Mouse (Mus musculus) forelimb bud, embryonic 11.5 days (tissue): ENCODE measurements around the gene 4932414N04Rik.
"Not testable (repeated sequence)": the region's sequence is repeated elsewhere in the genome, so short reads cannot be mapped to it uniquely, and the experiment has no call there.

Experiments
- DNase-seq: peaks from one replicate; pipeline ENCODE4 v3.0.0-alpha.2; 2012; ENCODE audit warnings: low read depth, low spot score

The 4932414N04Rik gene

DNA sequence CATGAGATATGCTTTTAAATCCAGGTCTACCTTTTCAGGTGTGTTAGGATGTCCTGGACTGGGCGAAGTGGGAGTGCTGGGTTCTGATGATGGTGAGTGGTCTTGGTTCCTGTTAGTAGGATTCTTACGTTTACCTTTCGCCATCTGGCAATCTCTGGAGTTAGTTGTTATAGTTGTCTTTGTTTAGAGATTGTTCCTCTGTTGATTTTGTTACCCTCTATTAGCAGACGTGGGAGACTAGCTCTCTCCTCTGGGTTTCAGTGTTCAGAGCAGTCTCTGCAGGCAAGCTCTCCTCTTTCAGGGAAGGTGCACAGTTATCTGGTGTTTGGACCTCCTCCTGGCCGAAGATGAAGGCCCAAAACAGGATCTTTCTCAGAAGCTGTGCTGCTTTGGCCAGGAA, at the start of gene 4932414N04Rik:
TSS of gene 4932414N04Rik (plus strand) at position 301 of the 400 bp plus-strand sequence.
- not testable (repeated sequence) for DNase-seq

DNA sequence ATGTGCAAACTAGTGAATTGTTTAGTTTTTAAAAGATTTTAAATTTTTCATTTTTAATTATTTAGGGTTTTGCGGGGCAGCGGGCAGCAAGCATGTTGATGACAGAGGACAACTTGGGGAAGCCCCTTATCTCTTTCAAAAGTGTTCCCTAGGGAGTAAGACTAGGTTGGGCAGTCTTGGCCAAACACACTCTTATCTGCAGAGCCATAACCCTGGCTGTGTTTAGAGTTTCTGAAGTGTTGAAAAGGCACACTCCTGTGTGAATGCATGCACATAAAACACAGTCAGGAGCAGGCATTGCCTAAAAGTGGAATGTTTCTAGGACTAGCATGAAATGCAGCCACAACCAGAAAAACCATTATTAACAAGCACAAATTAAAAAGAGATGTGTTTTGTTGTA, 75.9 kb downstream of the 4932414N04Rik start:
- no peak for DNase-seq

DNA sequence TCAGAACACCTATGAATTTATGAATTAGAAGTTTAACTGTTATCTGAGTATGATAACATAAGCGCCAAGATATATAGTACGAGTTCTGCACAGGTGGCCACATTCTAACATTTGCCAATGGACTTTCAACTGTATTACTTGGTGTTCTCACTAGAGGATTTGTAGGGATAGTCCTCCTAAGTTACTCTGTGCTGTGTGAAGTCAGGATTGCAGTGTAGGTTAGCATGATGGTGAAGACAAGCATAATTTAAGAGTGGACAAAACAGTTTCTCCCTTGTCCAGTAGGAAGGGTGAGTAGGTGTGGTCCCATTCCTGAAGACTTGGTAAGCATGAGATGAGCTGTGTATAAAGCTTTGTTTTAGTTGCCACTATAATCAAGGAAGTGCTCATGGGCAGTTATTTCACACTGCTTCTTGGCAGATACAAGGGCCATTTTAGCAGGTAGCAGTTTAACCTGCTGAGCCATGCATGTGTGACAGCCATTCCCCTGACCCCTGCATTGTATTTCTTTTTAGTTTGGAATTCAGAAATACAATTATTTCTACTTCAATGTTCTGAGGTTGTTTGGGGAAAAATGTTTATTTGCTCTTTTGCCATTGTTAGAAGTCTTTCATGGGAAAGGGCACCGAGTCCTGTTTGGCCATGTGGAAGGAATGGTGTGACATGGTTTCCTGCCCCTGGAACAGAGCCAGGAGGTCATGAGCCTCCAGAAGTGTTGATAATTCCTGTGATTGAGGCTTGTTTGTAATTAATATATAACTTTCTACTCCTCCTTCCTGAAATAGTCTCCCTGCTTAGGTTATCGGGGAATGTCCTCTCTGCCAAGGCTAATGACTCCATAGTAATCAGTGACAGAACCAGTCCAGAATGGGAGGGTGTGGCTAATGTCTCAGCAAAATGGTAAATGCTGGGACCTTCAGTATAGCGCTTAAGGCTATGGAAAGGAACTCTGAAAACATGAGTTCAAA, 83.8 kb downstream of the 4932414N04Rik start:
- no peak for DNase-seq

DNA sequence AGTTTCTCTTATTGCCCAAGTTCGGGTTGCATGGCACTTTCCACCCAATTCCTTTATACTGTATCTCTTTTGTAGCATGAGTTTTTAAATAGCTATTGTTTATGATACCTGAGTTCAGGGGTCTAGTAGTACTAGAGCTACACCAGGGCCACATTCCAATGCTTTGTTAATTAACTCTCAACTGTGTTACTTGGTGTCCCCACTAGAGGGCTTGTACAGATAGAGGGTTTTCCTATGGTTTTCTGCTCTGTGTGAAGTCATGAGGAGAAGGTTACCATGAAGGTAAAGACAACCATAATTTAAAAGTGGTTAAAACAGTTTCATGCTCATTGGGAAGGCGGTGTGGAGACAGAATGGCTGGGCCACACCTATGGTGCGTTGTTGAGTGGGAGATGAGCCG, 88.3 kb downstream of the 4932414N04Rik start:
- peak; percentile 26 for DNase-seq

DNA sequence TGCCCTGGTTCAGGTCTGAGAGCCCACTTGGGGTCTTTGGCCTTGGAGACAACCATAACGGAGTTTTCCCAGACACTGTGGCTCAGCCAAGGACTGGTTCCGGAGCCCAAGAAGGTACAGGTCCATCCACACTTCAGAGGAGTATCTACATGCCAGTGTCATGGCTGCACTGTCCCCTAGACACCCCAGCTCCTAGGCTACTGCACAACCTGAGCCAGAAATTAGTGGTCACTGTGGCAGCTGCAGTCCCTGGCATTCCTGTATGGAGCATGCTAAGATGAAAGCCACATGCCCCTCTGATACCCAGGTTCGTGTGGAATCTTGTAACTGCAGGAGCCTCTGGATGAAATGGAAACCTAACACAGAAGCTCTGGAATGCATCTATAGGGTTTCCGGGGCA, 99.9 kb downstream of the 4932414N04Rik start:
- no peak for DNase-seq

DNA sequence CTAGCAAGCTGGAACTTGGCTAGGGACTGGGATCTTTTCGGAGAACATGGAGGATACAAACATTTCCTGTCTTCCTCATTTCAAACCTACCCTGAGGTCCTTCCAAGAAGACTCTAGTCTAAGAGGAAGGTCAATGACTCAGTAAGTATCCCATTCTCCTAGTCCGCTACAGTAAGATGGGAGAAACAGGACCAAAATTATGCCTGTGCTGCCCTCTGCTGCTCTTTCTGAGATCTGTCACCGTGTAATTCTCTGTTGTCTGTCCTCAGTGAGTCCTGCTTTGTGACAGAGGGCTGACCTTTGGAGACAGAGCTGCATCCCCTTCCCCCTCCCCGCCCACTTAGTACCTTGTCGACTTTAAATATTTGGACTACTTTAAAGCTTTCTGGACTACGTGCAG, 100.5 kb downstream of the 4932414N04Rik start:
- DNase-seq, result peak; percentile 30

DNA sequence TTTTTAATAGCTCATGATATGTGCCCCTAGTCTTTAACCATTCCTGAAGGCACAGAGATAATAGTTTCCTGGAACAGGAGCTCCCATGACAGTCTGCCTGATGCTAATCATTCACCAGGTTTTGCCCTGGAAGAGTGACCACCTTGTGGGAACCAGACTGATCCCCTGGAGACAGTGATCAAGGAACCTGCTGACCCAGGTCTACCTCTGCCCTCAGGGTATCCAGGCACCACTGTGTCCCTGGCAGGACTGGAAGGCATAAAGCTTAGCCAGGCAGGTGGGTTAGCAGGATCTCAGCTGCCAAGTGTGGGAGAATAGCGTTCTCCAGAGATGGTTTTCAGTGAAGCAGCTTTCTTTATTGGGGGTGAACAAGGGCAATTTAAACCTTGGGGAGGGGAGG, 109.1 kb downstream of the 4932414N04Rik start:
- DNase-seq, result no peak

DNA sequence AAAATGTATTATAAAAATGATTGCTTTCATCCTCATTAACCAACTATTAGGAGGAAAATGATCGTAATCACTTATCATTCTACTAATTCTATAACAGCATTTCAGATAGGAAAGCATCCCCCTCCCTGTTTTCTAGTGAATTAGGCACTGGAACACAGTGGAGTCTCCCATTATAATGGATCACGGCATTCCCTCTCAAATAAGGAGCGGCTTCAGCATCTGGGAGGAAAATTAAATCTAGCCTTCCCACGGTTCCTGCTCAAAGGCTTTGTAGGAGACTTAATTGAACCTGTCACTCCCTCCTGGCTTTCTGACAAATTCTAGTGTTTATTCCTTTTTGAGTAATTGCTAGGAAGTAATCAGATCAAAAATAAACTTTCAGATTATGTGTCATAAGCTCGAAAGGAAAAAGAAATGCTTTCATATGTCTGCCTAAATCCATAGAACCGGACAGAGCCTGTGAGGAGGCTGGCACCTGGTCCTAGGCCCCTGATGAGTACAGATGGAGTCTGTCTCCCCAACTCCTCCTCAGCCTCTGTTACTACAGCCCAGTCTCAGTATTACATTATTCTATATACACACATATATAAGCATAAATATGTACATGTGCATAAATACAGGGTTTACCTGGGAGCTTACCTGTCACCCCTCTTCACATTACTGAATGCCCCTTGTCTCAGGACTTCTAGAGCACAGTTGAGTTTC, 111.1 kb downstream of the 4932414N04Rik start:
- DNase-seq, result no peak

DNA sequence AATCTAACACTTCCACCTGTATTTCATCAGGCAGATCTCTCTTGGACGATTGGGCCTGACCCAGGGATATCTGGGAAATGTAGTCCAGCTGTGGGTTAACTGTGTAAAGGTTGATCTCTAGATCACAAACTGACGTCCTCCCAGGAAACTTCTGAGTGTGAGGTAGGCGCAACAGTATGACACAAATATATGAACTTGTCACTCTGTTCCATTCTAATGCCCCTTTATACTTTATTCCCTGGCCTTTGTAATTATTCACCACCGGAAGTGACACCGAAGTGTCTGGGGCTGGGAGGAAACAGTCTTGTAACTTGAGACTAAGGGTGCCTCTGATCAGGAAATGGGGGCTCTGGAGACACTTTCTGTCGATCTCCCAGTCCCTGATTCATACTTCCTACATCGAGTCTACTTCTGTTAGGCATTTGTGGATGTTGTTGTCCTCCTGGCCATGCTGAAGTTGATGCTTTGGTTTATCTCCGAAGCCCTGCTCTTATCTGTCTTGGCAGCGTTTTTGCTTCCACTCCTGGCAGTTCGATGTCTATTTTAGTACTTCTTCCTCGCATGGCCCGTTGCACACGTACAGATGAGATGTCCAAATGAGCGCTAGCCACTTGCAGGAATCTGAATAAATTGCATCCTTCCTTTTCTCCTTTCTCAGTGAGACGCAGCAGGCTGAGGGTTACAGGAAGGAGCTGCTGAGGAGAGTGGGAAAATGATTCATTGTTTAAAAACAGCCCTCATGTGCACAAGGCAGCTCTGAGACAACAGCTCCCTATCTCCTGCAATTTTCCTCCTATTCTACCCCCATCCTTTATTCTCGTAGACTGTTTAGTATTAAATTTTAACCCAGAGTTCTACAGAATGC, 126.2 kb downstream of the 4932414N04Rik start:
- DNase-seq, result peak; percentile 8

DNA sequence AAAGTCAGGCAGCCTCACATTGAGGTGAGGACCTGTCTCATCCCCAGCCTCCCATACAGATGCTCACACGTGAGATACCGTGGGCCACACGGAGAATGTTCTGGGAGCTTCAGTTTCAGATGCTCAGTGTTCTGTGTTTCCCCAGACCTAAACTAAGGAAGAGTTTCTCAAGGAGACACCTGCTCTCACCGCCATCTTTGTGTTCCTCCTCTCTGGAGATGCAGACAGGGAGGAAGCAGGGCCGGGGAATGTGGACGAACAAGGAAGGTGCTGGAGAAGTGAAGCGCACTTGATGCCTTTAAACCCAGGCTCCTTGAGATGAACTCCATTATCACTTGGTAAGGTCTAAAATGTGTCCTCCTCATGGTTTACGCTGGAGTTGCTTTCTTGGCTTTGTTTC, 127.4 kb downstream of the 4932414N04Rik start:
- DNase-seq, result not testable (repeated sequence)

DNA sequence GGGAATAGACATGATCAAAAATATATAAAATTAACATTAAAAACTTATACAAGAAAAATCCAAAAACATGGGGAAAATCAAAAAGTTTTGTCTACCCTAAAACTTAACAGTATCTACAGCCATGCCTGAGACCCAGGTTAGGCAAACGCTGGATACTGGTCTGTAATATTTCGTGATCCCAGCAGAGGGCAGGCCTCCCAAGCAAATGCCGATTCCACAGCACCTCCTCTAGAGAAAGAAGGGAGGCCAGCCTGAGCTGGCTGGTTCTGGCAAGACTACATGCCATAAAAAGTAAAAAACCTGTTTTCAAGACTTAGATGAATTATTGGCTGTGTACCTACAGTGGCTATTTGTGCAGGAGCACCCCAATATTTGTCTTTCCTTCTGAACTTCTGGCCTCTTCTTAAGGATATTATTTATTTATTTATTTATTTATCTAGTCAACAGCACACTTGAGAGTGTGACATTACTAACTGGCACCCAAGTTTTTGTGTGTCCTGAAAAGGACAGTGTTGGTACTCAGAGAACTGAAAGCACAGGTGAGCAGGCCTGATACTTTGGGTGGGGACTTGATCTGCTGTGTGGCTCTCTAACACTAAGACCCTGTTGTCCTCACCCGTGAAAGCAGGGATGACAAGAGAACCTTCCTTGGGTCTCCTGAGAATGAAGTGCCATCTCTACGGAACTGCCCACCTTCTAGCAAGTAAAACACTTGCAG, 128.6 kb downstream of the 4932414N04Rik start:
- DNase-seq, result peak; percentile 80

DNA sequence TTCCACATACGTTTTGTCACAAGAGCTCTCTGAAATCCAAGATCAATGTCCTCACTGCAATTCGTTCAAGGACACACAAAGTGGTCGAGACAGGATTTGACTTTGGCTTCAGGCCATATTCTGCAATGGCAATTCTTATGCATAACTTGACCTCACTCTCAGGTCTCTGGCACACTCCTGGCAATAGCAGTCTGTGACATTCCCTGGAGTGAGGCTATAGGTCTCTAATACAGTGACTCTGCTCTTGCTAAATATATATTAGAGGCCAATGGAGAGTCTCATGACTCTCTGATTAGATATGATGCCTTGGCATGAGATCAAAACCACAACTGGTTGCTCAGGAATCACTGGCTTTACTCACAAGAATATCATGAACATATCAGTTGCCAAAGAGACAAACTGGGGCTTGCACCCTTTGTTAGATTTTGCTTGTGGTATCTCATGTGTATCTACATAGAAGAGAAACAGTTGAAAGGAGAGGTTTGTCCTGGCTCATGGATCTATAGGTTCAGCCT, 130.9 kb downstream of the 4932414N04Rik start:
- DNase-seq, result no peak

DNA sequence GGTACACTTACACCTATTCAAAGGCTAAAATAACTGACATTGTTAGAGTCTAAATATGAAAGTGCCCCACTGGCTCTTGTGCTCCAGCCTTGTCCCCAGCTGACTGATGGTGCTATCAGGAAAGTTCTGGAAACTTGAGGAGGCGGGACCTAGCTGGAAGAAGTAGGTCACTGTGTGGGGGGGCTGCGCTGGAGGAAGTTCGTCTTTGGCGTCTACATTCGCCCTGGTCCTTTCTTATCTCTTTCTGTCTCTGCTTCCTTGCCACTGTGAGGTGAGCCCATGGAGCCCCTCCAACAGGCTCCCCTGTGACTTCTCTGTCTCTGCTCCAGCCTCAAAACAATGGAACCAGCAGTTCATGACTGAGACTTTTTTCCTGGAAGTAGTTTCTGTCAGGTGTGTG, 136.0 kb downstream of the 4932414N04Rik start:
- DNase-seq, result no peak

DNA sequence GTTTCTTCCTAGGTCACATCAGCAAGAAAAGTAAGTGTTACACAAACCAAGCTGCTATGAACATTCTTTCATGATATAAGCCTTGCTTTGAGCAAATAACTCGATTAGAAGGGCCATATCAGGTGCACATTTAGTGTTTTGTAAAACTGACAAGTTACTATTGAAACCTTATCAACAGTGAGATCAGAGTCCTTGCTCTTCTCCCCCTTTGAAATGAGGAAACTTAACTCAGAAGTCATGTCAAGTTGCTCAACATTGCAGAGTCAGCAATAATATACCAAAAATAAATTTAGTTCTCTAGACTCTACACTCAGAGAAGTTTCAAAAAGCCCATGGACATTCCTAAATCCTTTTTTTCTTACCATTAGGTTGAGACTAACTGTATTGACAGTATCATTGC, 137.2 kb downstream of the 4932414N04Rik start:
- DNase-seq, result no peak

DNA sequence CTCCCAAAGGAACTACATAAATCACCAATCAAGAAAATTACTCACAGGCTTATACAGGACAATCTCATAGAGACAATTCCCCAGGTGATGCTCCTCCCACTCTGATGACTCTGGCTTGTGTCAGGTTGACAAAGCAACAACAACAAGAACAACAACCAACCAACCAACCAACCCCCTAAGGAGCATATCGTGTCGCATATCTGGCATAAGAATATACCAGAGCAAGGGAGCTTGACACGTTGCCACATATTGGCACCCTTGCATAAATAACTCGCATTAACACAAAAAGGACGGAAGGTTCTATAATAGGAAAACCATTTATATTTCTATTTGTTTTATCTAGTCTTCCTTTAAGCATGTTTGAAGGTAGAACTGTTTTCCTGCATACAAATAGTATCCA, 137.9 kb downstream of the 4932414N04Rik start:
- no peak for DNase-seq

DNA sequence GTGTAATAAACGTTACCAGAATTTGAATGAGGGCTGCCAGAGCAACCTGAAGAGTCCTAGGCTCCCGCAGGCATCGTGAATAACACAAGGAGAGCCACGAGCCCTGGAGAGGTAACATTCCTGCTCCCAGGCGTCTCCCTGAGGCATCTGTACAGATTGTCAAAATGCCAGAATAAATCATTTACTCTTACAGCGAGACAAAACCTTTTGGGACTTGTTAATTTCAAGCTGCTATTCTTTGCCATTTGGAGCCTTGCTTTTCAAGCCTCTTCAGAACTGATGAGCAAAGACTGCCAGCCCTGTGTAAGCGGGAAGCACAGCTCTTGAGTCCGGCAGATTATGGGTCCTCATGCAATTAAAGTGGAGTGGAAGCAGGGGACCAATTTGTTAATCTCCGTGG, 138.3 kb downstream of the 4932414N04Rik start:
- DNase-seq, result no peak

DNA sequence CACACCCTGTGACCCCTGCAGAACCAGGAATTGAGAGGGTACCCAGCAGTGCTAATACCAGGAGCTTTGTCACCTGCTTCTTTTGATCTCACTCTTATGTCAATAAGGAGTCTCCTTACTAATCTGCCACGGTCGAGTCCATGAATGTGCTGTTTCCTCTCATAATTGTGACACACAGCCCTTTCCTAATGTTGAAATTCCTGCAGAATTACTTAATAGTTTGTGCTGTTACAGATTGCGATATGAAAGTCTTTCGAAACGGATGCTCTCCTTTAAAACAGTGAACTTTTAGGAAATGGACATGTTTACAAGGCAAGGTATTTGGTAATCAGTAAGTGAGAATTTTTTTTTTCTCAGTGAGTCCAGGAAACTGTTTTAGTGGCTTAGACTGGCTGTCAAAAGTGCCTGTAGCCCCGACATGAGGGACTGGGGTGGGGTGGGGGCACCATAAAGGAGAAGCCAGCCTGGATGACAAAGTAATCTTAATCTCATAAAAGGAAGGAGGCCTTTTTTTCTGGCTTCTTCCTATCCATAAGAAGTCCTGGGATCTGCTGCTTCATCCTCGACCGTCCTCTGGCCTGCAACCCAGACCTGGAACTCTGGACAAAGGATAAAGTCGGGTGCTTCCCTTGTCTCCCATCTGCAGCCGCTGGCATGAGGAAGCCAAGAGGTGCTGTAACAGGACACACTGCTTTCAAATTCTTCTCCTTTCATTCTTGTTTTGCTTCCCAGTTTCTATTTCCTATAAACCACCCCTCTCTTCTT, 139.9 kb downstream of the 4932414N04Rik start:
- no peak for DNase-seq

DNA sequence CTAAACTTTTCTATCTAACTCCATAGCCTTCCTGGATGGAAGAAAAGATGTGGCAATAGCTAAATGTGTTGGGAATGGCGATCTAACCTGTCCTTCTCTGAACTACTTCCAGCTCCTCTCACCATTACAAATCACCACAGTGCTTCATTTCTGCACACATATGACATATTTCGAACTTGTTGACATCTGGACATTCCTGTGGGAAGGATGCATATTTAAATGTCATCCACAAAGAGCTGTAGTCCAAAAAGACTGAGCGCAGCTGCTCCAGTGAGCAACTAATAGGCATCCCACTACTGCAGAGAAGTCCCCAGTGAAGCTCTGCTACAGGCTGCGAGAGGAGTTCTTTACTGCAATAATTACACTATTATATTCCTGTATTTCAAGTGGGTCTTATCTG, 140.8 kb downstream of the 4932414N04Rik start:
- no peak for DNase-seq
